Mouse (Mus musculus) liver, embryonic 11.5 days (tissue): ENCODE results near the gene Zmynd10. TPM values are rescaled to one million over a fixed set of nuclear protein-coding genes. Genes with fewer than 3 reads are reported as not detected.

Experiments used
- ATAC-seq: fragments of 200-750 bp; cut with Nextera tagmentation; replicated peaks from 2 replicates; pipeline ENCODE4 v1.8.0; 2017; ENCODE audit warnings: moderate number of reproducible peaks, mild to moderate bottlenecking, moderate TSS enrichment, moderate library complexity; ENCODE audit not compliant: low FRiP score
- DNase-seq: peaks from one replicate; pipeline ENCODE4 v3.0.0-alpha.2; 2017; ENCODE audit warnings: low spot score
- H3K27ac ChIP-seq: fragments of 300-500 bp; sonication (generic); 2 replicates; pipeline ENCODE4 v1.5.1; 2014; ENCODE audit warnings: mild to moderate bottlenecking, low read depth, low read length, control low read depth
- H3K27me3 ChIP-seq: fragments of 300-500 bp; sonication (generic); replicated peaks from 2 replicates; pipeline ENCODE4 v1.6.1; 2014; ENCODE audit warnings: low read length, mixed read lengths; ENCODE audit not compliant: control insufficient read depth, insufficient read depth
- H3K36me3 ChIP-seq: fragments of 300-500 bp; sonication (generic); 2 replicates; pipeline ENCODE4 v1.6.1; 2014; ENCODE audit warnings: mild to moderate bottlenecking, low read length, moderate library complexity, mixed read lengths; ENCODE audit not compliant: control insufficient read depth, insufficient read depth
- H3K4me1 ChIP-seq: fragments of 300-500 bp; sonication (generic); replicated peaks from 2 replicates; pipeline ENCODE4 v1.6.1; 2014; ENCODE audit warnings: low read length, mixed read lengths; ENCODE audit not compliant: control insufficient read depth, insufficient read depth
- H3K4me2 ChIP-seq: fragments of 300-500 bp; sonication (generic); 2 replicates; pipeline ENCODE4 v1.6.1; 2014; ENCODE audit warnings: mild to moderate bottlenecking, control low read depth, moderate library complexity
- H3K4me3 ChIP-seq: fragments of 300-500 bp; sonication (generic); 2 replicates; pipeline ENCODE4 v1.5.1; 2014; ENCODE audit warnings: low read depth, low read length, control low read depth
- H3K9ac ChIP-seq: fragments of 300-500 bp; sonication (generic); 2 replicates; pipeline ENCODE4 v1.6.1; 2014; ENCODE audit warnings: low read depth, low read length, control low read depth
- H3K9me3 ChIP-seq: fragments of 300-500 bp; sonication (generic); 2 replicates; pipeline ENCODE4 v1.6.1; 2016; ENCODE audit warnings: low read length, inconsistent platforms, mixed read lengths; ENCODE audit not compliant: control insufficient read depth
- WGBS: fragments of 180-500 bp; shearing (Covaris S2); extraction: QIAGEN DNeasy Blood & Tissue Kit; methylation state at CpG from one replicate; pipeline ENCODE4 v1.1.7; 2014; 5-methylcytosine and 5-hydroxymethylcytosine counted together
- polyA plus RNA-seq: library from polyadenylated mRNA; unstranded; fragments of >200 nt; fragmentation: Nextera tagmentation; extraction: Ambion mirVana; gene quantifications from 2 replicates; pipeline ENCODE4 v1.2.1, GENCODE M21; 2014

Gene Zmynd10
- polyA plus RNA-seq, 1 experiment from 2014 or later, result 0.10 TPM

- ATAC-seq (peak; percentile 28), DNase-seq (no peak)
- Histone ChIP-seq H3K27ac (peak overlapping the region; percentile 76), H3K4me1 (peaks cover 22% of the 10 kb centered on the region), H3K27me3 (no peaks in the 10 kb centered on the region), H3K36me3 (peaks cover 25% of the 10 kb centered on the region), H3K4me3 (peak overlapping the region; percentile 83), H3K9me3 (no peaks in the 10 kb centered on the region), H3K9ac (peak overlapping the region; percentile 94), H3K4me2 (peak overlapping the region; percentile 98)
- WGBS, result under 1% methylated on average over 40 of the region's 40 CpGs
Observed at GRCm38 (mm10) chr9:107534408-107535202, 12.5 kb upstream of the Zmynd10 start.

DNA sequence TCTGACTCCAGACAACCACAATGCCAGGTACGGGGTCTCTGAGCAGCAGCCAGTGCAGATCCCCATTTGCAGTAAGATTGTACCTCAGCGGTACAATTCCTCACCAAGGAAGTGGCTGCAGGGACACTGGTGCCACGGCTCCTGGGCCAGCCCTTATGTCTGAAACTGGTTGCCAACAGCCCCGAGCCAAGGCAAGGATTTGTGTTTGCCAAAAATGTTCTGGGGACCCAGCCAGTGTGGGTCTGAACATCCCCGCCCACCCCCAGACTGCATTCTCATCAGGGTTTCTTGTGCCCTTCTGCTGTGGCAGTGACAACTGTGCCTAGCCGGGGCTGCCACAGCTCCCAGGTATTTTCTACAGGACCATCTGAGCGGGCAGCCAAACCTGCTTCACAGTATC lies 8.9 kb upstream of the Zmynd10 start:
- WGBS, result 91% methylated on average over 7 of the region's 7 CpGs
- Histone ChIP-seq H3K9me3 (no peaks in the 10 kb centered on the region), H3K27ac (no peak overlapping the region), H3K9ac (no peak overlapping the region), H3K36me3 (peaks cover 28% of the 10 kb centered on the region), H3K4me1 (peaks cover 34% of the 10 kb centered on the region), H3K27me3 (no peaks in the 10 kb centered on the region), H3K4me2 (no peak overlapping the region), H3K4me3 (no peak overlapping the region)
- ATAC-seq (no peak), DNase-seq (no peak)

- no peaks in the 10 kb centered on the region for H3K9me3 ChIP-seq
- ATAC-seq (no peak), DNase-seq (no peak)
- H3K4me1 ChIP-seq, result peaks cover 34% of the 10 kb centered on the region
- H3K4me2 ChIP-seq, result no peak overlapping the region
- no peak overlapping the region for H3K9ac ChIP-seq
- WGBS, result 91% methylated on average over 3 of the region's 3 CpGs
- no peak overlapping the region for H3K4me3 ChIP-seq
- peaks cover 28% of the 10 kb centered on the region for H3K36me3 ChIP-seq
- no peak overlapping the region for H3K27ac ChIP-seq
- no peaks in the 10 kb centered on the region for H3K27me3 ChIP-seq
Observed at GRCm38 (mm10) chr9:107538711-107539110, 8.4 kb upstream of the Zmynd10 start.

GRCm38 (mm10) chr9:107539940-107540339 lies 7.2 kb upstream of the Zmynd10 start:
- Histone ChIP-seq H3K9me3 (no peaks in the 10 kb centered on the region), H3K4me1 (peaks cover 34% of the 10 kb centered on the region), H3K27ac (no peak overlapping the region), H3K4me2 (no peak overlapping the region; the same call in 1 of the 2 replicates), H3K4me3 (no peak overlapping the region), H3K27me3 (no peaks in the 10 kb centered on the region), H3K36me3 (peaks cover 36% of the 10 kb centered on the region), H3K9ac (no peak overlapping the region)
- DNase-seq, result no peak
- WGBS, result 90% methylated on average over 8 of the region's 8 CpGs
- no peak for ATAC-seq

GRCm38 (mm10) chr9:107540420-107540819 lies 6.7 kb upstream of the Zmynd10 start:
- Histone ChIP-seq H3K4me3 (no peak overlapping the region), H3K27me3 (no peaks in the 10 kb centered on the region), H3K36me3 (peaks cover 36% of the 10 kb centered on the region), H3K4me2 (no peak overlapping the region; the same call in 1 of the 2 replicates), H3K4me1 (peaks cover 31% of the 10 kb centered on the region), H3K9me3 (no peaks in the 10 kb centered on the region), H3K27ac (no peak overlapping the region), H3K9ac (no peak overlapping the region)
- 74% methylated on average over 4 of the region's 4 CpGs for whole genome bisulfite sequencing
- DNase-seq, result no peak
- no peak for ATAC-seq

DNA sequence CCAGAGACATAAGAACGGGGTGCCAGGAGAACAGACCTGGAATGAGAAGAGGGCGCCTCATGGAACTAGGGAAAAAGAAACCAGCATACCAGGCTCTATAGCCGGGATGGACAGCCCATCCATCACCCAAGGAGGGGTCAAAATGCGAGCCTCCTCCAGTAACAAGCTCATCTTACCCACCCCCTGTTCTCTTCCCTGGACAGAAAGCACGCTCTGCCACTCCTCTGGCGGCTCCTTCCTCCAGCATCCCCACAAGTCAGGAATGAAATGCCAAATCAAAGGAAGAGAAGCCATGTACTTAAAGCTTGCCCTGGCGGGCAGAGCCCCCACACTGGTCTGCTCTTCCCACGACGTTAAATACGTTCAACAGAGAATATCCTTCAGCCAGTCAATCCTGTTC lies 6.1 kb upstream of the Zmynd10 start:
- DNase-seq (no peak), ATAC-seq (no peak)
- H3K4me3 ChIP-seq, result peak overlapping the region; percentile 74
- no peak overlapping the region for H3K27ac ChIP-seq
- peaks cover 36% of the 10 kb centered on the region for H3K36me3 ChIP-seq
- peaks cover 25% of the 10 kb centered on the region for H3K4me1 ChIP-seq
- H3K4me2 ChIP-seq, result peak overlapping the region; percentile 97
- H3K27me3 ChIP-seq, result no peaks in the 10 kb centered on the region
- H3K9ac ChIP-seq, result no peak overlapping the region
- 42% methylated on average over 10 of the region's 10 CpGs for WGBS
- no peaks in the 10 kb centered on the region for H3K9me3 ChIP-seq

GRCm38 (mm10) chr9:107541474-107542351 lies 5.4 kb upstream of the Zmynd10 start, which contains the start of the genes Cyb561d2 and Nprl2:
TSS of gene Cyb561d2 (minus strand) at chr9:107542193.
TSS of gene Nprl2 (plus strand) at chr9:107542226.
- Histone ChIP-seq H3K36me3 (peaks cover 35% of the 10 kb centered on the region), H3K9me3 (no peaks in the 10 kb centered on the region), H3K4me2 (peak within 1 kb of the TSS; percentile 97), H3K4me1 (peaks cover 20% of the 10 kb centered on the region), H3K27ac (peak within 1 kb of the TSS; percentile 26), H3K9ac (peak within 1 kb of the TSS; percentile 75), H3K4me3 (peak within 1 kb of the TSS; percentile 74), H3K27me3 (no peaks in the 10 kb centered on the region)
- WGBS, result under 1% methylated on average over 46 of the region's 46 CpGs
- DNase-seq (peak; percentile 96), ATAC-seq (peak; percentile 86)

DNA sequence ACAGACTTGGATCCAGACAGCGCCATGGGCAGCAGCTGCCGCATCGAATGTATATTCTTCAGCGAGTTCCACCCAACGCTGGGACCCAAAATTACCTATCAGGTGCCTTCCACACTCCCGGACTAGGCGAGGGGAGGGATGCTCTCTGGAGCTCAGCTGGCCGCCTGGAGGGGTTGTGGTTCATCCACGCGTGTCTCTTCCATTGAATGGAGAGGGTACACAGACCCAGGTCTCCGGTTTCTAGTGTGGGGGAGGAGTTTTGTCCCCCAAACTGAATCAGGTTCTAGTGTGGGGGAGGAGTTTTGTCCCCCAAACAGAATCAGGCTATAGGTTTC lies 4.8 kb upstream of the Zmynd10 start:
- H3K4me1 ChIP-seq, result peaks cover 20% of the 10 kb centered on the region
- no peak for DNase-seq
- peak; percentile 3; the same call in 1 of the 2 replicates for ATAC-seq
- H3K36me3 ChIP-seq, result peaks cover 31% of the 10 kb centered on the region
- peak overlapping the region; percentile 97 for H3K4me2 ChIP-seq
- no peaks in the 10 kb centered on the region for H3K27me3 ChIP-seq
- peak overlapping the region; percentile 74 for H3K4me3 ChIP-seq
- WGBS, result 1% methylated on average over 11 of the region's 11 CpGs
- H3K27ac ChIP-seq, result peak overlapping the region; percentile 26; the same call in 1 of the 2 replicates
- H3K9me3 ChIP-seq, result no peaks in the 10 kb centered on the region
- peak overlapping the region; percentile 75 for H3K9ac ChIP-seq
